Mouse (Mus musculus) limb, embryonic 12.5 days (tissue): ENCODE data around the gene Grap. TPM values are rescaled to one million over a fixed set of nuclear protein-coding genes. Genes with fewer than 3 reads are reported as not detected.

Source experiments
- ATAC-seq: fragments of 200-750 bp; cut with Nextera tagmentation; 2 replicates; pipeline ENCODE4 v1.8.0; 2017; ENCODE audit warnings: low read depth, moderate TSS enrichment; ENCODE audit not compliant: insufficient number of reproducible peaks, insufficient read depth, low FRiP score, low TSS enrichment
- H3K27ac ChIP-seq: fragments of 300-500 bp; sonication (generic); 2 replicates; pipeline ENCODE4 v1.5.1; 2016; ENCODE audit warnings: mild to moderate bottlenecking, moderate library complexity
- H3K27me3 ChIP-seq: fragments of 300-500 bp; sonication (generic); 2 replicates; pipeline ENCODE4 v1.6.1; 2016; ENCODE audit warnings: mild to moderate bottlenecking, moderate library complexity
- H3K36me3 ChIP-seq: fragments of 300-500 bp; sonication (generic); 2 replicates; pipeline ENCODE4 v1.6.1; 2016; ENCODE audit warnings: mild to moderate bottlenecking, moderate library complexity
- H3K4me1 ChIP-seq: fragments of 300-500 bp; sonication (generic); replicated peaks from 2 replicates; pipeline ENCODE4 v1.6.1; 2016
- H3K4me2 ChIP-seq: fragments of 300-500 bp; sonication (generic); 2 replicates; pipeline ENCODE4 v1.6.1; 2016; ENCODE audit warnings: mild to moderate bottlenecking, moderate library complexity
- H3K4me3 ChIP-seq: fragments of 300-500 bp; sonication (generic); replicated peaks from 2 replicates; pipeline ENCODE4 v1.5.1; 2016; ENCODE audit warnings: mild to moderate bottlenecking
- H3K9ac ChIP-seq: fragments of 300-500 bp; sonication (generic); replicated peaks from 2 replicates; pipeline ENCODE4 v1.6.1; 2016; ENCODE audit warnings: mild to moderate bottlenecking, moderate library complexity
- H3K9me3 ChIP-seq: fragments of 300-500 bp; sonication (generic); 2 replicates; pipeline ENCODE4 v1.6.1; 2016; ENCODE audit warnings: mild to moderate bottlenecking, moderate library complexity
- WGBS: fragments of 180-500 bp; shearing (Covaris S2); methylation state at CpG from one replicate; pipeline ENCODE4 v1.1.7; 2016; 5-methylcytosine and 5-hydroxymethylcytosine counted together
- polyA plus RNA-seq: library from polyadenylated mRNA; unstranded; fragments of >200 nt; fragmentation: Nextera tagmentation; extraction: Ambion mirVana; gene quantifications from 2 replicates; pipeline ENCODE4 v1.2.1, GENCODE M21; 2016

Gene Grap
- polyA plus RNA-seq, 1 experiment from 2014 or later: 5.4 TPM

DNA sequence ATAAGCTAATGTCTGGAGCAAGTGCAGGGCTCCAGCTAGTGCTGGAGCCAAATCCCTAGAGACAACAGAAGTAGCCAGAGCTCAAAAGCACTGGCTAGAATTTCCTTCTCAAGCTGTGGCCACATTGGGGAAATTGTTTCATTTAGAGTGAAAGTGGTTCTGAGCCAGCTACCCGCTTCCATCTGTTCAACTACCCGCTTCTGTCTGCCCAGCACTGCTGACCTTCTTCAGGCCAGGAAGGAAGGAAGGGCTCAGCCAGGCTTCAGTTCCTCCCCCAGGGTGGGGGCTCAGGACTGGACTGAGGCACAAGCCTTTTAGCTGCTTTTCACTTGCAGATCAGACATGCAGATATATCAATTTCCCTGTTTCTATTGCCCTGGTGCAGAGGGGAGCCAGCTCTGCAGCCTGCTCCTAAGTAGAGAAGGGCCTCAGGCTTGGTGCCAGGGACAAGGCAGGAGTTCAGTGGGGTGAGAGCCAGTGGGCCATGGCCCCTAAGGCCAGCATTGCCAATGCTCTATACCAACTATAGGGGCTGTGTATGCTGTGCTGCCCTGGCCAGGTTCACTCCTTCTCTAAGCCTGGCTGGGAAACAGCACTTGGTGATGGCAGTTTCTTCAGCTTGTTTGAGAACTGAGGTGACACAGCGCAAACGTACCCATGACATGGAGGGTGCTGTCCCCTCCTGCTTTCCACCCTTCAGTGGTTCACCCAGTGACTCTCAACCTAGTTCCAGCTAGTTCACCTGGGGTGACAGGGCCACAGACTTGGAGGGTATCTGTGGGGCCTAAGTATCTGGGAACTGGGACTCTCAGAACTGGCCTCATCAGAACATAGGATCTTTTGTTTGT lies 6.2 kb downstream of the Grap start:
- H3K9me3 ChIP-seq: no peaks in the 10 kb centered on the region
- no peak overlapping the region for H3K27ac ChIP-seq
- H3K4me3 ChIP-seq: no peak overlapping the region
- 79% methylated on average over 4 of the region's 4 CpGs for WGBS
- no peak overlapping the region for H3K4me2 ChIP-seq
- no peaks in the 10 kb centered on the region for H3K27me3 ChIP-seq
- no peak for ATAC-seq
- peaks cover 9% of the 10 kb centered on the region; the same call in 1 of the 2 replicates for H3K4me1 ChIP-seq
- H3K36me3 ChIP-seq: no peaks in the 10 kb centered on the region
- no peak overlapping the region for H3K9ac ChIP-seq

DNA sequence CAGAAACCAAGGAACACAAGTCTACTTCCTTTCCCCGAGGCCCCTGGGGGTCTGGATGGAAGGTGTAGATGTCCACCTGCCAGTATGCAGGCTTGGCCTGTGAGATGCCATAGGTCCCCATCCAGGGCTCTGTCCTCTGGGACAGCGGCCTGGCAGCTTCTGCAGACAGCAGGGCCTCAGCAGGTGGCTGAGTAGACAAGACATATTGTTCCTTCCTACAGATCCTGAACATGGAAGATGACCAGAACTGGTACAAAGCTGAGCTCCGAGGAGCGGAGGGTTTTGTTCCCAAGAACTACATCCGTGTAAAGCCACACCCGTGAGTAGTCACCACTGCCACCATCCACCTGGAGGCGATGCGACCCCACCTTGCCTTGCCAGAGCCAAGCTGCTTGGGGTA lies 6.9 kb downstream of the Grap start:
- H3K4me3 ChIP-seq: no peak overlapping the region
- H3K9me3 ChIP-seq: no peaks in the 10 kb centered on the region
- no peak for ATAC-seq
- no peaks in the 10 kb centered on the region for H3K27me3 ChIP-seq
- no peak overlapping the region for H3K9ac ChIP-seq
- 89% methylated on average over 8 of the region's 8 CpGs for WGBS
- no peak overlapping the region for H3K27ac ChIP-seq
- no peaks in the 10 kb centered on the region for H3K36me3 ChIP-seq
- H3K4me1 ChIP-seq: peaks cover 9% of the 10 kb centered on the region; the same call in 1 of the 2 replicates
- H3K4me2 ChIP-seq: no peak overlapping the region

DNA sequence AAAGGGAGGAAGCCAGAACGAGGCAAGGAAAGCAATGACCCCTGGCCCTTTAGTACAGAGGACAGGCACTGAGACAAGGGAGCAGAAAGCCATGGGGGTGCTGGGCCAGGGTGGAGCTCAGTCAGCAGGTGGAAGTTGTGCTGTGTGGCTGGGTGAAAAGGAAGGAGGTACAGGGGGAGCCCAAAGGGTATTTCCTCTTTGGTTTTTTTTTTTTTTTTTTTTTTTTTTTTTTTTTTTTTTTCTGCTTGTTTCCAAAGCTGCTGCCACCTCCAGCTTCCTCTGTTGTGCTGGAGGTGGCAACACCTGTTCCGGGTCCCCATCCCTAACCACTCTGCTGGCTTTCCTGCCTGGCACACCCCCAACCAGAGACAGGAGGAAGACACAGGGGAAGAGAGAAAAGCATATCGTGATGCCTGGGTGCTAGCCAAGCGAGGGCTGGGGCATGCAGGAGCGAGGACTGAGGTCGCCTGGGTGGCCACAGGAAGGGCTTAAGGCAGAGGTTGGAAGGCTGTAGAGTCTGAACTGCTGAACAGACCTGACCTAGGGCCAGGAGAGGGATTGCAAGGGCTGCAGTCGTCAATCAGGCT lies 7.8 kb downstream of the Grap start:
- 69% methylated on average over 7 of the region's 7 CpGs for WGBS
- Histone ChIP-seq H3K9me3 (no peaks in the 10 kb centered on the region), H3K4me3 (no peak overlapping the region), H3K27ac (no peak overlapping the region), H3K4me1 (peaks cover 9% of the 10 kb centered on the region; the same call in 1 of the 2 replicates), H3K9ac (no peak overlapping the region), H3K27me3 (no peaks in the 10 kb centered on the region), H3K36me3 (no peaks in the 10 kb centered on the region), H3K4me2 (no peak overlapping the region)
- ATAC-seq: no peak

DNA sequence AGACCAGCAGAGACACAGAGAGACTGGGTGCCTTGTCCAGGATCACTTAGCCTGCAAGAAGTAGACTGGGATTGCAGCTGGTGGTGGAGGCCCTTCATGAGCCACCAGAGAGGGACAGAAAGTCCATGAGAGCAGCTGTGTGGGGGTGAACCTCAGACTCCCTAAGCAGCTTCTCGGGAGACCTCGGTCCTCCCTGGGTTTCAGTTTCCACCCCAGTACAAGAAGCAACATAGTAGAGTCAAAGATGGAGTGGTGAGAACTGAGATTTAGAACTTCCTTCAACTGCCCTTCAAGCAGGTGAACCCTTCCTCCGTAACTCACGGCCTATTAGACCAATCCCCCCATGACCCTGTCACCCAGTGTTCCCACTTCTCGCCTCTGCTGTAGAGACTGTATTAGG lies 9.1 kb downstream of the Grap start:
- H3K9me3 ChIP-seq: no peaks in the 10 kb centered on the region
- no peak overlapping the region for H3K4me3 ChIP-seq
- no peak overlapping the region for H3K27ac ChIP-seq
- H3K4me2 ChIP-seq: no peak overlapping the region
- H3K9ac ChIP-seq: no peak overlapping the region
- H3K27me3 ChIP-seq: peaks cover 2% of the 10 kb centered on the region; the same call in 1 of the 2 replicates
- peaks cover 9% of the 10 kb centered on the region; the same call in 1 of the 2 replicates for H3K4me1 ChIP-seq
- WGBS: 91% methylated on average over 5 of the region's 5 CpGs
- ATAC-seq: no peak
- H3K36me3 ChIP-seq: no peaks in the 10 kb centered on the region

DNA sequence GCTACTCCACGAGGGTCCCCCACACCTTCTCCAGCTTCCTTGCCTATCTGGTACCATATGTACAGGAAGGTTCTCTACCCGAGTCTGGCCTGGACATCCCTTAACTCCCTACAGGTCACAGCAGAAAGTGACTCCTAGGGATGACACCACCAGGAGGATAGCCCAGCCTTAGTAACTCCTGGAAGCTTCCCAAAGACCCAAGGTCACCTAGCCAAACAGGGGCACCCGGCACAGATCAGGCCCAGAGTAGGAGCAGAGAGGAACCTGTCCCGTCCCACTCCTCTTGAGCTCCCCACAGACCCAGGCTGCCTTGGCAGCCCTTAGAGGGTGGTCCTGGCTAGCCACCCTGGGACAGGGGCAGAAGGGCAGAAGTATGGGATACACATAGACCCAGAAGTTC lies 12.3 kb downstream of the Grap start:
- WGBS: 84% methylated on average over 4 of the region's 4 CpGs
- Histone ChIP-seq H3K27me3 (peaks cover 2% of the 10 kb centered on the region; the same call in 1 of the 2 replicates), H3K9me3 (no peaks in the 10 kb centered on the region), H3K36me3 (no peaks in the 10 kb centered on the region), H3K4me2 (no peak overlapping the region), H3K4me3 (no peak overlapping the region), H3K9ac (no peak overlapping the region), H3K27ac (no peak overlapping the region), H3K4me1 (0 out of 2 replicates have a peak, but pooled peaks cover 5% of the 10 kb centered on the region)
- ATAC-seq: no peak

DNA sequence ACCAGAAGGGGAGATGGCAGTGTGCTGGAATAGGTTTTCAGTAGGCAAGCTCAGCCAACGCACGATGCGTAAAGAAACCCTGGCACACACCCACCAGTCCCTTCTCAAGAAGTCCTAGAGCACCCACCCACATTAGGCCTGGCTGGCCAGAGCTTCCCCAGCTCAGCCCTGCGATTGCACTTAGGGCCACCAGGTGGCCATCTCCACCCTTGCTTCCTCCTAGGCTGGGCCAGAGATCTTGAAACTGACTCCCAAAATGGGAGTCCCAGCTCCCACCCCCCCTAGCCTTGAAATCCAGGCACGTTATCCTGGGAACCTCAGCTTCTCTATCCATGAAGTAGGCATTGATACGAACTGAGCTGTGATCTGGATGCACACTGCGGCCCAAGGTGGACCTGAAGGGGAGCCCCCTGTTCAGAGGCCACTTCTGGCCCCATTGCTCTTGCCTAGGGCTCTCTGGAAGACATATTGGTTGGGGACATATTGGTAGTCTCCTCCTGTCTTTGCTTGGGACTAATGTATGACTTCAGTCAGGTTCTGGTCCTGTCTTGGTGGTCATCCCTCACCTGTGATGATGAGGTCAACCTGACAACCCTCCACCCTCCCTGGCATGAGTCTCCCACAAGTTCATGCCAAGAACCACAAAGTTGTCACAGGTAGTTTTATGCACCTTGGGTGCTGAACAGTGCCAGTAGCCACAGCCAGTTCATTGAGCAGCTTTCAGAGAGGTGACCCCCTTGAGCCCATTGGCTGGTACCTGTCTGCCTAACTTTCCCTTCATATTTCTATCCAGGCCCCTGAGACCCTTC lies 13.1 kb downstream of the Grap start:
- Histone ChIP-seq H3K4me2 (no peak overlapping the region), H3K27ac (no peak overlapping the region), H3K4me3 (no peak overlapping the region), H3K9ac (0 out of 2 replicates have a peak overlapping the region, but pooled peaks have one; percentile 12), H3K9me3 (no peaks in the 10 kb centered on the region), H3K4me1 (0 out of 2 replicates have a peak, but pooled peaks cover 5% of the 10 kb centered on the region), H3K36me3 (no peaks in the 10 kb centered on the region), H3K27me3 (peaks cover 2% of the 10 kb centered on the region; the same call in 1 of the 2 replicates)
- 39% methylated on average over 7 of the region's 7 CpGs for WGBS
- ATAC-seq: 0 out of 2 replicates have a peak, but pooled peaks have one; percentile 22

DNA sequence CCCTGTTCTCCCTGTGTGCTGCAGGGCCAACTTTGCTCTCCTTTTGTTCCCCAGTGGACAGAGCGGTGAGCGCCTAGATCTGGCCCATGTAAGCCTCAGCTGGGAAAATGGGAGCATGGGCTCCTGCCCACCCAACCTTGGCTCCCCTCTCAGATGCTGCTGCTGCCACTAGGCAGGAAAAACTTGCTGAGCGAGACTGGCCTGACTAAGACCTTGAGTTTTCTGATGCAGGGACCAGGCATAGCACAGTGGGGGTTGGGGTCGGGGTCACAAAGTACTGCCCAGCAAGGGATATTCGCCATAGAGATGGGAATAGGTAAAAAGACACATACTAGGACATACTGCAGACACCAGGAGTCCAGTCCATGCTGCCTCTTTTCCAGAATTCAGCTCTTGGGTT lies 14.2 kb downstream of the Grap start:
- H3K9ac ChIP-seq: no peak overlapping the region
- no peaks in the 10 kb centered on the region for H3K9me3 ChIP-seq
- WGBS: 87% methylated on average over 5 of the region's 5 CpGs
- 0 out of 2 replicates have a peak, but pooled peaks cover 5% of the 10 kb centered on the region for H3K4me1 ChIP-seq
- H3K27ac ChIP-seq: no peak overlapping the region
- no peaks in the 10 kb centered on the region for H3K36me3 ChIP-seq
- ATAC-seq: no peak
- peaks cover 2% of the 10 kb centered on the region; the same call in 1 of the 2 replicates for H3K27me3 ChIP-seq
- H3K4me2 ChIP-seq: no peak overlapping the region
- H3K4me3 ChIP-seq: no peak overlapping the region

DNA sequence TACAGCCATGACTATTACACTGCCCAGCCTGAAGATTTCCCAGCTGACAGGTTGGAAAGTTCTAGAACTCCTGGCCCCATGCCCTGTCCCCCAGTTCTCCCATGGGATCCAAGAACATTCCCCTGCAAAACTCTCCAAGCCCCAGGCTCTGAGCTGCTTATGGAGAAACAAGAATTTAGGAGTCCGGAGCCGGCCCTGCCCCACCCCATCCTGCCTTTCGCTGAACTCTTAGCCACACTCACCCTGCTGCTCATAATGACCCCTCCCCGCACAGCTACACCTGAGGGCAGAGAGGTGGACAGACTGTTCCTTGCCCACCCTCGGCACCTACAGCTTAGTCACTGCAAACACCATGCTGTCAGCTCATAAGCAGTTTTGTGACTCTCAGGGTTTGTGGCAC lies 14.7 kb downstream of the Grap start:
- no peak overlapping the region for H3K4me2 ChIP-seq
- no peak overlapping the region for H3K9ac ChIP-seq
- H3K4me1 ChIP-seq: 0 out of 2 replicates have a peak, but pooled peaks cover 5% of the 10 kb centered on the region
- no peaks in the 10 kb centered on the region for H3K9me3 ChIP-seq
- no peak for ATAC-seq
- peaks cover 2% of the 10 kb centered on the region; the same call in 1 of the 2 replicates for H3K27me3 ChIP-seq
- 70% methylated on average over 5 of the region's 5 CpGs for WGBS
- H3K36me3 ChIP-seq: no peaks in the 10 kb centered on the region
- H3K4me3 ChIP-seq: no peak overlapping the region
- no peak overlapping the region for H3K27ac ChIP-seq

DNA sequence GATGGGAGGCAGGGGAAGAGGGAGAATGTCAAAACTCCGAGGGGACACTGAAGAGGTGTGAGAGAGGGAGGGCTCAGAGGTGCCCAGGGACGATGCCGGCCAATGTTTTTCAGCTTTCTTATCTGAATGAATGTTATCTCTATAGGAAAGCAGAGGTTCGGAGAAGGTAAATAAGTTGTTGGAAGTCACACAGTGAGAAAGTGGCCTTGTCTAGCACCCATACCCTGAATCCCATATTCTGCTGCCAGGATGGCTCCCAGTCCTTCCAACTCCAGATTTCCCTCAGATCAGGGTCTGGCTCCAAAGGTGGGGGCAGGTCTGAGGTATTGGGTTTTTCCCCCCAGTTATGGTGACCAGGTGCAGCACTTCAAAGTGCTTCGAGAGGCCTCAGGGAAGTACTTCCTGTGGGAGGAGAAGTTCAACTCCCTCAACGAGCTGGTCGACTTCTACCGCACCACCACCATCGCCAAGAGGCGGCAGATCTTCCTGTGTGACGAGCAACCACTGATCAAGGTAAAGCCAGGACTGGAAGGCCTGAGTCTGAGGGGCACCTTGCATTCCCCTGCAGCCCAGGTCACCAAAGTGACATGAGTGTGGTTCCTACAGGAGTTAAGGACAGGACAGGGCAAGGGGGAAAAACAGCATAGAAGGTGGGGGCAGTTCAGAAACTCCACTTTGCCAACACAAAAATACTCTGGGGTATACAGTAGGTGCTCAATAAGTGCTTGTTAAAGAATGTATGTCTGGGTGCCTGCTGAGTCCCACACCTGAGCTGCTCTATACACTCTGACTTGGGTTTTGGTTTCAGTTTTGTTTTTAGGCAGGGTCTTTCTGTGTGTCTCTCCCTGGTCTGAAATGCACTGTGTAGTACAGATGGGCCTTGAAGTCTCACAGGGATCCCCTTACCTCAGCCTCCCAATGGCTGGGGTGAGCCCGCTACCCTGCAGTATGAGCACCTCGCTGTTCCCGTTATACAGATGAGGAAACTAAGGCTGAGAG lies 16.7 kb downstream of the Grap start:
- Histone ChIP-seq H3K4me1 (peaks cover 12% of the 10 kb centered on the region), H3K36me3 (no peaks in the 10 kb centered on the region), H3K27ac (no peak overlapping the region), H3K4me2 (no peak overlapping the region), H3K27me3 (peaks cover 2% of the 10 kb centered on the region; the same call in 1 of the 2 replicates), H3K9me3 (no peaks in the 10 kb centered on the region), H3K9ac (no peak overlapping the region), H3K4me3 (no peak overlapping the region)
- 56% methylated on average over 14 of the region's 14 CpGs for WGBS
- ATAC-seq: no peak

DNA sequence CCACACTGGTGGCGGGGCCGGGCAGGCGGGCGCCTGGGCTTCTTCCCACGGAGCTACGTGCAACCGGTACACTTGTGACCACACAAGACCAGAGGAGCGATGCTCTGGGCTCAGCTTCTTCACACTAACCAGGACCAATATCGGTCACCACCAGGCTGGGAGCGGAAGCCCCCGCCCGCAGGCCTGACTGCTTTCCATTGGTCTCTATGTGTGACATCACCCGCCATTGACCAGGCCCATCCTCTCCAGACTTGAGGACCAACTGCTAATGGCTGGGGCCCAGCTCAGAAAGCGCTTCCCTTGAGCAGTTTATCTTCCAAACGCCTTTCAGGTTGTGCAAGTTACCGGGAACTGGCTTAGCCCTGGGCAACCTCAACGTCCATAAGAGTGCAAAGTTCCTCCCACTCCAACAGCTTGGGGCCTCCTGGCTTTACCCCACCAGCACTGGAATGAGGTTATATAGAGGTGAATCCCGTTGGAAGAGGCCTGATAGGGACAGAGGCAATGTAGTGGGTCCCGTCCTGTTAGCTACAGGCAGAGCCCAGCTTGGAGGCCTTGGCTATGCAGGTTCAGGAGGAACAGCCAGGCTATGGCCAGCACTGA lies 18.8 kb downstream of the Grap start:
- Histone ChIP-seq H3K36me3 (no peaks in the 10 kb centered on the region), H3K9ac (0 out of 2 replicates have a peak overlapping the region, but pooled peaks have one; percentile 3), H3K27ac (no peak overlapping the region), H3K9me3 (no peaks in the 10 kb centered on the region), H3K4me3 (no peak overlapping the region), H3K4me1 (peaks cover 33% of the 10 kb centered on the region), H3K27me3 (peaks cover under 1% of the 10 kb centered on the region; the same call in 1 of the 2 replicates), H3K4me2 (no peak overlapping the region; the same call in 1 of the 2 replicates)
- WGBS: 52% methylated on average over 19 of the region's 19 CpGs
- no peak for ATAC-seq
